In the genomic region with DNA sequence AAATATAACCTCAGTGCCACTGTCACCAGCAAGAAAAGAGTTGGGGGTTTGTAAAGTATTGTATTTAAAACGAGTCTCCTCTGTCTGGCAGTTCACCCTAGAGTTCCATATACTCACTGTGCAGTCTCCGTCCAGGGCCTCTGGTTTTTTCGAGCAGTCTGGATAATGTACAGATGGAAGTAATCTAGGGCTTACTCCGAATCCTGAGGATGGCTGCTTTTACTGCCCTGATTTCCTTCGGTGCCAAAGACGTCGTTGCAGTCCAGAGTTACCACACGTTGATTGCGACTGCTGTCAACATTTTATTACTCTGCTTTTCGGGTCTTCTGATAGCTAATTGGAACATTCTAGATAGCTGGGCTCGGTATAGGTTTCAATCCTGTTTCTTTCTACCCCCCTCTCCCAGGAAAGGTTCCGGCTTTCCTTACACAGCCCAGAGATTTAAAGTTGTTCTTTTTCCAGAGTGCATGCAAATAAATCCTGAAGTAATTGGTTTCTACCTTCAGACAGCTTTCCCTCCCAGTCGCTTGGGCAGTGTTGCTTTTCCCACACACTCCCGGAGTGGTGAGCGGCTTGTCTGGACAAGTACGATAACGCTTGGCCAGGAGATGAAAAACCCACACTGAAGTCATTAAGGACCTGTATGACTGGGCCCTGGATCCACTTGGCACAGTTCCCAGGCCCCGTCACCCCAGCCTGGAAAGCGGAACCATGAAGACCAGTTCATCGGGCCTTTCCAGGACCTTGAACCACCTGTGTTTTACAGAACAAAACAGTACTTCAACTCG, we compare ENCODE assay signal across 9 mouse cellular contexts.
A peak's percentile ranks its signal among the peaks of the same experiment; 100 is the strongest.
DNase-seq lines count a peak whose midpoint lies in the region; ATAC-seq and TF ChIP-seq lines count a peak whose summit lies in the region.
"Had no signal": no experiment of that assay in that cellular context is flagged by ENCODE, and none has a peak within 500 bp of the region (broad histone marks: within the 10 kb centered on the region; RNA-seq: fewer than 3 reads in every experiment).

No protein-coding gene starts in this region.

- H3K36me3 ChIP-seq in E14TG2a.4 (ENCODE audit: insufficient read depth, low read length) = no peaks in the 10 kb centered on the region
- H3K36me3 ChIP-seq in embryonic facial prominence, embryonic 14.5 days (ENCODE audit: control insufficient read depth, insufficient read depth, low read length) = no peaks in the 10 kb centered on the region
- no peaks in the 10 kb centered on the region for H3K36me3 ChIP-seq in heart, embryonic 14.5 days (ENCODE audit: control insufficient read depth, insufficient read depth, low read length)

- H3K9me3 ChIP-seq in E14TG2a.4 (ENCODE audit: low read length) = no peaks in the 10 kb centered on the region
- no peaks in the 10 kb centered on the region for H3K9me3 ChIP-seq in embryonic facial prominence, embryonic 14.5 days (ENCODE audit: control insufficient read depth, low read length)
- no peaks in the 10 kb centered on the region for H3K9me3 ChIP-seq in heart, embryonic 14.5 days (ENCODE audit: control insufficient read depth, low read length)

- peaks cover 28% of the 10 kb centered on the region for H3K4me1 ChIP-seq in E14TG2a.4 (replicated peaks; ENCODE audit: low read depth, low read length)
- peaks cover 41% of the 10 kb centered on the region for H3K4me1 ChIP-seq in embryonic facial prominence, embryonic 14.5 days (ENCODE audit: control insufficient read depth, insufficient read depth, low read length)
- peaks cover 21 to 29% of the 10 kb centered on the region in 2 experiments for H3K4me1 ChIP-seq in heart, embryonic 14.5 days (ENCODE audit: control insufficient read depth in 2 of 2, insufficient read depth in 2 of 2, low read length in 2 of 2)

- no peak for TF ChIP-seq CTCF in E14TG2a.4 (conservative IDR thresholded peaks at IDR 0.05; ENCODE audit: low read length)

- peak overlapping the region; percentile 5; the same call in 1 of the 2 replicates for H3K4me3 ChIP-seq in E14TG2a.4 (replicated peaks; ENCODE audit: low read length)
- H3K4me3 ChIP-seq in embryonic facial prominence, embryonic 14.5 days (ENCODE audit: low read depth, low read length) = peak overlapping the region; percentile 10; the same call in 1 of the 2 replicates
- H3K4me3 ChIP-seq in heart, embryonic 14.5 days (ENCODE audit: control insufficient read depth in 1 of 2, insufficient read depth in 1 of 2, low read depth in 1 of 2, low read length in 2 of 2) = peak overlapping the region; percentile 34 to 44

- peaks cover 8% of the 10 kb centered on the region; the same call in 1 of the 2 replicates for H3K27me3 ChIP-seq in E14TG2a.4 (ENCODE audit: insufficient read depth, low read length)
- H3K27me3 ChIP-seq in embryonic facial prominence, embryonic 14.5 days (replicated peaks; ENCODE audit: control insufficient read depth, insufficient read depth, low read length) = no peaks in the 10 kb centered on the region
- peaks cover 15% of the 10 kb centered on the region for H3K27me3 ChIP-seq in heart, embryonic 14.5 days (ENCODE audit: control insufficient read depth, insufficient read depth, low read length)
- H3K27me3 ChIP-seq: CH12.LX had no signal

- peak overlapping the region; percentile 56 for H3K27ac ChIP-seq in embryonic facial prominence, embryonic 14.5 days (replicated peaks; ENCODE audit: low read depth, low read length)
- peak overlapping the region; percentile 80 to 85 for H3K27ac ChIP-seq in heart, embryonic 14.5 days (replicated peaks in 1 of 2; ENCODE audit: control insufficient read depth in 1 of 2, insufficient read depth in 1 of 2, low read depth in 2 of 2, low read length in 2 of 2)

- no peak overlapping the region for H3K9ac ChIP-seq in embryonic facial prominence, embryonic 14.5 days (ENCODE audit: low read depth, low read length)
- peak overlapping the region; percentile 64 for H3K9ac ChIP-seq in heart, embryonic 14.5 days (ENCODE audit: low read length)

- 23% methylated on average over 21 of the region's 21 CpGs for WGBS in embryonic facial prominence, embryonic 14.5 days
- WGBS in heart, embryonic 14.5 days = 13% methylated on average over 21 of the region's 21 CpGs

- peak overlapping the region; percentile 44 for H3K4me2 ChIP-seq in embryonic facial prominence, embryonic 14.5 days (ENCODE audit: low read depth, low read length)
- peak overlapping the region; percentile 62 for H3K4me2 ChIP-seq in heart, embryonic 14.5 days (ENCODE audit: low read length)

- peak; percentile 70 for DNase-seq in embryonic facial prominence, embryonic 14.5 days (ENCODE audit: low spot score)
- DNase-seq in kidney, postnatal 4 days = peak; percentile 64 to 72
- peak; percentile 88 for DNase-seq in urinary bladder, postnatal 14 days (ENCODE audit: low spot score)
- no peak for DNase-seq in spleen, postnatal 10 days (ENCODE audit: low spot score in 2 of 2)
- no peak for DNase-seq in cerebellum, postnatal 25 days
- no peak for DNase-seq in left cerebral cortex, adult 8-10 months (ENCODE audit: low spot score in 2 of 2)

- peak; percentile 58 for ATAC-seq in embryonic facial prominence, embryonic 14.5 days (ENCODE audit: low read depth)
- ATAC-seq in heart, embryonic 14.5 days (ENCODE audit: insufficient number of reproducible peaks, insufficient read depth, low FRiP score, low read depth) = peak; percentile 87

Comparison
In these comparisons a context has a peak if more than half of its experiments do, and no peak if none do; other contexts are left out.
1. DNase-seq: peak in embryonic facial prominence, embryonic 14.5 days (single experiment), kidney, postnatal 4 days (2 of 2) and urinary bladder, postnatal 14 days (single experiment); none in spleen, postnatal 10 days (0 of 2), cerebellum, postnatal 25 days (0 of 2) and left cerebral cortex, adult 8-10 months (0 of 2).
2. Peak in every context shown above with its lines, with median percentiles within 50 percentile points of each other: H3K4me3 ChIP-seq.